Mouse (Mus musculus): ENCODE results near the gene Haao. TPM values are rescaled to one million over a fixed set of nuclear protein-coding genes. Genes with fewer than 3 reads are reported as not detected.

Haao gene
- total and polyA plus RNA-seq, 2 experiments from 2014 or later: 0.26 TPM; not detected in 1

GRCm38 (mm10) chr17:83845538-83845937 is 2.2 kb downstream of the Haao start:
- DNase-seq (ENCODE audit: low spot score) (no peak), ATAC-seq (ENCODE audit: insufficient read depth, low read depth) (no peak)
- H3K4me1 ChIP-seq (ENCODE audit: control insufficient read depth, insufficient read depth): no peaks in the 10 kb centered on the region
- no peaks in the 10 kb centered on the region for H3K36me3 ChIP-seq (replicated peaks; ENCODE audit: control insufficient read depth, insufficient read depth, low read length)
- H3K4me2 ChIP-seq (ENCODE audit: low read depth, low read length): no peak overlapping the region
- TF ChIP-seq EP300 (IDR thresholded peaks at IDR 0.05; ENCODE audit: low read depth) (no peak), CTCF (IDR thresholded peaks at IDR 0.05; ENCODE audit: low read depth) (no peak)
- no peaks in the 10 kb centered on the region for H3K9me3 ChIP-seq (replicated peaks; ENCODE audit: control insufficient read depth, low read length)
- H3K9ac ChIP-seq (replicated peaks; ENCODE audit: low read depth, low read length): no peak overlapping the region
- 79% methylated on average over 6 of the region's 8 CpGs for WGBS
- no peaks in the 10 kb centered on the region for H3K27me3 ChIP-seq (ENCODE audit: control insufficient read depth, insufficient read depth, low read length)
- H3K4me3 ChIP-seq (ENCODE audit: low read depth, low read length): no peak overlapping the region
- H3K27ac ChIP-seq (ENCODE audit: low read depth): no peak overlapping the region

DNA sequence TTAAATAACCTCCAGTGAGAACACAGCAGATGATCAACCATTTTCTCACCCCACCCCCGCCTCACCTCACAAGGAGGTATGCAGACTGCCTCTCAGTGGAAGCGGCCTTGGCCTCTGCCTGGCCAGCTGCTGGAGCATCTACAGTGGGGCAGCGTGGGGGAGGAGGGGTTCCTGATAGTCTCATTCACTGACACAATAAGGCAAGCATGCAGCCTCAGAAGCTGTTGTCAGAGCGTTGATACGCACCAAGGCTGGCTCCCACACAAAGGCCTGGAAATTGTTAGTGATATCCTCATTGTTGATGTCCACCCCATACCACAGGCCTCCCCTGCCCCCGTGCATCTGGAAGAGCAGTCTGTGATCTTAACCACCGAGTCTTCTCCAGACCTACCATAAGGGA is 4.0 kb downstream of the Haao start:
- TF ChIP-seq CTCF (IDR thresholded peaks at IDR 0.05; ENCODE audit: low read depth) (no peak), EP300 (IDR thresholded peaks at IDR 0.05; ENCODE audit: low read depth) (no peak)
- WGBS: 22% methylated on average over 7 of the region's 7 CpGs
- no peak overlapping the region for H3K27ac ChIP-seq (ENCODE audit: low read depth)
- no peak overlapping the region for H3K9ac ChIP-seq (replicated peaks; ENCODE audit: low read depth, low read length)
- H3K36me3 ChIP-seq (replicated peaks; ENCODE audit: control insufficient read depth, insufficient read depth, low read length): no peaks in the 10 kb centered on the region
- H3K4me1 ChIP-seq (ENCODE audit: control insufficient read depth, insufficient read depth): no peaks in the 10 kb centered on the region
- no peaks in the 10 kb centered on the region for H3K9me3 ChIP-seq (replicated peaks; ENCODE audit: control insufficient read depth, low read length)
- 0 out of 2 replicates have a peak, but pooled peaks have one; percentile 41 for ATAC-seq (ENCODE audit: insufficient read depth, low read depth)
- DNase-seq (ENCODE audit: low spot score): no peak
- no peaks in the 10 kb centered on the region for H3K27me3 ChIP-seq (ENCODE audit: control insufficient read depth, insufficient read depth, low read length)
- no peak overlapping the region for H3K4me3 ChIP-seq (ENCODE audit: low read depth, low read length)
- no peak overlapping the region for H3K4me2 ChIP-seq (ENCODE audit: low read depth, low read length)

GRCm38 (mm10) chr17:83841011-83841410 is 6.8 kb downstream of the Haao start:
- WGBS: 74% methylated on average over 5 of the region's 5 CpGs
- Histone ChIP-seq H3K9ac (replicated peaks; ENCODE audit: low read depth, low read length) (no peak overlapping the region), H3K27me3 (ENCODE audit: control insufficient read depth, insufficient read depth, low read length) (no peaks in the 10 kb centered on the region), H3K27ac (ENCODE audit: low read depth) (no peak overlapping the region), H3K4me2 (ENCODE audit: low read depth, low read length) (no peak overlapping the region), H3K9me3 (replicated peaks; ENCODE audit: control insufficient read depth, low read length) (no peaks in the 10 kb centered on the region), H3K4me1 (ENCODE audit: control insufficient read depth, insufficient read depth) (no peaks in the 10 kb centered on the region), H3K4me3 (ENCODE audit: low read depth, low read length) (no peak overlapping the region), H3K36me3 (replicated peaks; ENCODE audit: control insufficient read depth, insufficient read depth, low read length) (no peaks in the 10 kb centered on the region)
- ATAC-seq (ENCODE audit: insufficient read depth, low read depth): no peak
- TF ChIP-seq CTCF (IDR thresholded peaks at IDR 0.05; ENCODE audit: low read depth) (no peak), EP300 (IDR thresholded peaks at IDR 0.05; ENCODE audit: low read depth) (no peak)
- no peak for DNase-seq (ENCODE audit: low spot score)

DNA sequence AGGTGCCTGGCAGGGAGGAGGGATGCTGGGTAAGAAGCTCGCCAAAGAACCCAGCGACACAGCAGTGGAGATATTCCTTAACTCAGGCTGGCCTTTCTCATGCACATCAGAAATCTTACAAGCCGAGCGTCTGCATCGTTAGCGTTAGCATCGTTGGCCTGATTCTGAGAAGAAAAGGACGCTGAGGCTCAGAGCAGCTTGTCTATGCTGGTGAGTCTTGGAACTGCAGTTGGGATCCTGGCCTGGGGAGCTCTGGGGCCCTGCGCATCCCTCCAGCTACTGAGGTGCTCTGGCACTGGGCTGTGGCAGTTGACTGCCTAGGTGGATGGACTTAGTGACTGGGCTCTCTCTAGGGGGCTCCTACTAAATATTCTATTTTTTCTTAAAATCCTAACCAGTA is 8.6 kb downstream of the Haao start:
- Histone ChIP-seq H3K27me3 (ENCODE audit: control insufficient read depth, insufficient read depth, low read length) (no peaks in the 10 kb centered on the region), H3K36me3 (replicated peaks; ENCODE audit: control insufficient read depth, insufficient read depth, low read length) (no peaks in the 10 kb centered on the region), H3K9ac (replicated peaks; ENCODE audit: low read depth, low read length) (no peak overlapping the region), H3K4me2 (ENCODE audit: low read depth, low read length) (no peak overlapping the region), H3K4me1 (ENCODE audit: control insufficient read depth, insufficient read depth) (no peaks in the 10 kb centered on the region), H3K9me3 (replicated peaks; ENCODE audit: control insufficient read depth, low read length) (no peaks in the 10 kb centered on the region), H3K4me3 (ENCODE audit: low read depth, low read length) (no peak overlapping the region), H3K27ac (ENCODE audit: low read depth) (no peak overlapping the region)
- TF ChIP-seq EP300 (IDR thresholded peaks at IDR 0.05; ENCODE audit: low read depth): no peak
- TF ChIP-seq CTCF (IDR thresholded peaks at IDR 0.05; ENCODE audit: low read depth): no peak
- 69% methylated on average over 9 of the region's 9 CpGs for WGBS
- DNase-seq (ENCODE audit: low spot score) (no peak), ATAC-seq (ENCODE audit: insufficient read depth, low read depth) (no peak)

- DNase-seq (ENCODE audit: low spot score) (no peak), ATAC-seq (ENCODE audit: insufficient read depth, low read depth) (no peak)
- 80% methylated on average over 8 of the region's 8 CpGs for WGBS
- no peak overlapping the region for H3K9ac ChIP-seq (replicated peaks; ENCODE audit: low read depth, low read length)
- no peak overlapping the region for H3K4me3 ChIP-seq (ENCODE audit: low read depth, low read length)
- H3K36me3 ChIP-seq (replicated peaks; ENCODE audit: control insufficient read depth, insufficient read depth, low read length): no peaks in the 10 kb centered on the region
- H3K4me1 ChIP-seq (ENCODE audit: control insufficient read depth, insufficient read depth): no peaks in the 10 kb centered on the region
- no peak overlapping the region for H3K27ac ChIP-seq (ENCODE audit: low read depth)
- H3K4me2 ChIP-seq (ENCODE audit: low read depth, low read length): no peak overlapping the region
- no peaks in the 10 kb centered on the region for H3K27me3 ChIP-seq (ENCODE audit: control insufficient read depth, insufficient read depth, low read length)
- H3K9me3 ChIP-seq (replicated peaks; ENCODE audit: control insufficient read depth, low read length): no peaks in the 10 kb centered on the region
- no peak for TF ChIP-seq EP300 (IDR thresholded peaks at IDR 0.05; ENCODE audit: low read depth)
- TF ChIP-seq CTCF (IDR thresholded peaks at IDR 0.05; ENCODE audit: low read depth): no peak
These were observed 10.0 kb downstream of the Haao start for GRCm38 (mm10) chr17:83837659-83838190.

DNA sequence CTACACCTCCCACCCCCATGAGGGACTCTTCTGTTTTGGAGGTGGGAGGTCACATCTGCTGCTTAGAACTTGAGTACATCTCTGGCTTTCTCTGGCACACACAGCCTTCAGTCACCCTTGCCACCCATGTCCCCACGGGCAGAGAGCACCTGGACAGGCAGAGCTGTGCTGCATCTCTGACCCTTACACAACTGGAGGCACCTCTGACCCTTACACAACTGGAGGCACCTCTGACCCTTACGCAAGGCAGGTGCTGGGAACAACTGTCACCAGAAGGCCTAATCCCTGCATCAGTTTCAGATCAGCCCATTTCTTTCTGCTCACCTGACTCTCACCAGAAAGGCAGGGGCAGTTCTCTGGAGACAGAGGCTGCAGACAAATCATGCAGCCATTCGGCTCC is 11.7 kb downstream of the Haao start:
- no peaks in the 10 kb centered on the region for H3K27me3 ChIP-seq (ENCODE audit: control insufficient read depth, insufficient read depth, low read length)
- no peak overlapping the region for H3K27ac ChIP-seq (ENCODE audit: low read depth)
- H3K36me3 ChIP-seq (replicated peaks; ENCODE audit: control insufficient read depth, insufficient read depth, low read length): no peaks in the 10 kb centered on the region
- DNase-seq (ENCODE audit: low spot score) (no peak), ATAC-seq (ENCODE audit: insufficient read depth, low read depth) (no peak)
- no peak overlapping the region for H3K9ac ChIP-seq (replicated peaks; ENCODE audit: low read depth, low read length)
- 76% methylated on average over 3 of the region's 3 CpGs for WGBS
- H3K4me1 ChIP-seq (ENCODE audit: control insufficient read depth, insufficient read depth): no peaks in the 10 kb centered on the region
- no peaks in the 10 kb centered on the region for H3K9me3 ChIP-seq (replicated peaks; ENCODE audit: control insufficient read depth, low read length)
- H3K4me3 ChIP-seq (ENCODE audit: low read depth, low read length): no peak overlapping the region
- no peak overlapping the region for H3K4me2 ChIP-seq (ENCODE audit: low read depth, low read length)
- no peak for TF ChIP-seq CTCF (IDR thresholded peaks at IDR 0.05; ENCODE audit: low read depth)
- TF ChIP-seq EP300 (IDR thresholded peaks at IDR 0.05; ENCODE audit: low read depth): no peak
